Mouse (Mus musculus) cortical plate, adult 2 months (tissue): ENCODE data around the gene Psmd12.

Experiments used
- CTCF ChIP-seq: fragments of 200-500 bp; IDR thresholded peaks from 2 replicates; pipeline ENCODE4 v1.5.1; 2011; ENCODE audit warnings: mild to moderate bottlenecking, control low read depth, low read length; ENCODE audit not compliant: insufficient read depth; ENCODE audit errors: extremely low read depth
- POLR2A ChIP-seq: fragments of 200-500 bp; IDR thresholded peaks from 2 replicates; pipeline ENCODE4 v1.6.1; 2011; ENCODE audit warnings: mild to moderate bottlenecking, low read length, control low read depth; ENCODE audit not compliant: insufficient read depth; ENCODE audit errors: extremely low read depth

- TF ChIP-seq CTCF (no peak), POLR2A (no peak)
Measured at GRCm38 (mm10) chr11:107529320-107529719, 50.0 kb downstream of the Psmd12 start.
